Mouse (Mus musculus) intestine, embryonic 14.5 days (tissue): ENCODE data around the gene Nrsn2. TPM values are rescaled to one million over a fixed set of nuclear protein-coding genes. Genes with fewer than 3 reads are reported as not detected.

Experiments
- ATAC-seq: fragments of 200-750 bp; cut with Nextera tagmentation; replicated peaks from 2 replicates; pipeline ENCODE4 v1.8.0; 2017; ENCODE audit warnings: low read depth, moderate number of reproducible peaks, moderate TSS enrichment, moderate library complexity; ENCODE audit not compliant: low FRiP score, low TSS enrichment
- DNase-seq: peaks from one replicate; pipeline ENCODE4 v3.0.0-alpha.2; 2018; ENCODE audit warnings: low spot score
- H3K27ac ChIP-seq: fragments of 300-500 bp; sonication (generic); 2 replicates; pipeline ENCODE4 v1.5.1; 2014; ENCODE audit warnings: low read depth, mild to moderate bottlenecking, control low read depth
- H3K27me3 ChIP-seq: fragments of 300-500 bp; sonication (generic); replicated peaks from 2 replicates; pipeline ENCODE4 v1.6.1; 2014; ENCODE audit warnings: low read length, control low read depth; ENCODE audit not compliant: control insufficient read depth, insufficient read depth
- H3K36me3 ChIP-seq: fragments of 300-500 bp; sonication (generic); 2 replicates; pipeline ENCODE4 v1.6.1; 2014; ENCODE audit warnings: low read length, control low read depth; ENCODE audit not compliant: control insufficient read depth, insufficient read depth
- H3K4me1 ChIP-seq: fragments of 300-500 bp; sonication (generic); replicated peaks from 2 replicates; pipeline ENCODE4 v1.6.1; 2014; ENCODE audit warnings: low read length, control low read depth, mixed read lengths; ENCODE audit not compliant: control insufficient read depth, insufficient read depth
- H3K4me2 ChIP-seq: fragments of 300-500 bp; sonication (generic); 2 replicates; pipeline ENCODE4 v1.6.1; 2014; ENCODE audit warnings: low read length
- H3K4me3 ChIP-seq: fragments of 300-500 bp; sonication (generic); 2 replicates; pipeline ENCODE4 v1.5.1; 2014; ENCODE audit warnings: low read depth, low read length, control low read depth, mixed read lengths
- H3K9ac ChIP-seq: fragments of 300-500 bp; sonication (generic); 2 replicates; pipeline ENCODE4 v1.6.1; 2014; ENCODE audit warnings: mild to moderate bottlenecking, low read length
- H3K9me3 ChIP-seq: fragments of 300-500 bp; sonication (generic); 2 replicates; pipeline ENCODE4 v1.6.1; 2016; ENCODE audit warnings: low read length, control low read depth; ENCODE audit not compliant: control insufficient read depth
- WGBS: fragments of 180-500 bp; shearing (Covaris S2); extraction: QIAGEN DNeasy Blood & Tissue Kit; methylation state at CpG from one replicate; pipeline ENCODE4 v1.1.7; 2014; 5-methylcytosine and 5-hydroxymethylcytosine counted together
- polyA plus RNA-seq: library from polyadenylated mRNA; unstranded; fragments of >200 nt; fragmentation: Nextera tagmentation; extraction: Ambion mirVana; gene quantifications from 2 replicates; pipeline ENCODE4 v1.2.1, GENCODE M21; 2014

Gene Nrsn2
- polyA plus RNA-seq, 1 experiment from 2014 or later = 3.9 TPM

GRCm38 (mm10) chr2:152410971-152411371, 34.5 kb upstream of the Nrsn2 start:
- under 1% methylated on average over 15 of the region's 15 CpGs for WGBS

GRCm38 (mm10) chr2:152409781-152410180, 33.3 kb upstream of the Nrsn2 start:
- Histone ChIP-seq H3K27me3 (no peaks in the 10 kb centered on the region), H3K4me2 (no peak overlapping the region), H3K4me3 (no peak overlapping the region), H3K9ac (no peak overlapping the region), H3K27ac (peak overlapping the region; percentile 98), H3K4me1 (peaks cover 40% of the 10 kb centered on the region), H3K36me3 (no peaks in the 10 kb centered on the region), H3K9me3 (no peaks in the 10 kb centered on the region)
- ATAC-seq (no peak), DNase-seq (no peak)
- 72% methylated on average over 6 of the region's 6 CpGs for WGBS

More at GRCm38 (mm10) chr2:152410971-152411371, 34.5 kb upstream of the Nrsn2 start:
- Histone ChIP-seq H3K27ac (peak overlapping the region; percentile 98), H3K9ac (peak overlapping the region; percentile 99), H3K36me3 (no peaks in the 10 kb centered on the region), H3K4me2 (peak overlapping the region; percentile 92), H3K4me3 (peak overlapping the region; percentile 96), H3K4me1 (peaks cover 42% of the 10 kb centered on the region), H3K9me3 (peaks cover 3% of the 10 kb centered on the region; the same call in 1 of the 2 replicates), H3K27me3 (no peaks in the 10 kb centered on the region)
- ATAC-seq (peak; percentile 74), DNase-seq (peak; percentile 90)

GRCm38 (mm10) chr2:152406126-152406525, 29.7 kb upstream of the Nrsn2 start:
- H3K4me1 ChIP-seq = peaks cover 28% of the 10 kb centered on the region
- ATAC-seq (peak; percentile 90), DNase-seq (peak; percentile 94)
- H3K4me3 ChIP-seq = peak overlapping the region; percentile 37
- H3K9me3 ChIP-seq = no peaks in the 10 kb centered on the region
- no peaks in the 10 kb centered on the region for H3K27me3 ChIP-seq
- peak overlapping the region; percentile 70 for H3K27ac ChIP-seq
- H3K4me2 ChIP-seq = peak overlapping the region; percentile 72
- H3K36me3 ChIP-seq = no peaks in the 10 kb centered on the region
- under 1% methylated on average over 19 of the region's 19 CpGs for WGBS
- H3K9ac ChIP-seq = peak overlapping the region; percentile 23

GRCm38 (mm10) chr2:152399122-152399542, 22.7 kb upstream of the Nrsn2 start:
- Histone ChIP-seq H3K27ac (peak overlapping the region; percentile 99), H3K36me3 (peaks cover 10% of the 10 kb centered on the region; the same call in 1 of the 2 replicates), H3K4me1 (peaks cover 18% of the 10 kb centered on the region), H3K4me2 (peak overlapping the region; percentile 91), H3K9me3 (no peaks in the 10 kb centered on the region), H3K9ac (peak overlapping the region; percentile 95), H3K27me3 (no peaks in the 10 kb centered on the region), H3K4me3 (peak overlapping the region; percentile 82)
- WGBS = 2% methylated on average over 13 of the region's 13 CpGs
- DNase-seq (no peak), ATAC-seq (peak; percentile 3; the same call in 1 of the 2 replicates)

GRCm38 (mm10) chr2:152398691-152399090, 22.3 kb upstream of the Nrsn2 start:
- H3K27me3 ChIP-seq = no peaks in the 10 kb centered on the region
- under 1% methylated on average over 38 of the region's 38 CpGs for WGBS
- H3K27ac ChIP-seq = peak overlapping the region; percentile 99

GRCm38 (mm10) chr2:152397680-152398435, 21.4 kb upstream of the Nrsn2 start, which contains the start of gene Sox12:
Gene Sox12 (minus strand): TSS chr2:152398063.
- peak; percentile 67 for ATAC-seq

More at GRCm38 (mm10) chr2:152398691-152399090, 22.3 kb upstream of the Nrsn2 start:
- Histone ChIP-seq H3K9ac (peak overlapping the region; percentile 95), H3K36me3 (peaks cover 15% of the 10 kb centered on the region; the same call in 1 of the 2 replicates), H3K4me2 (peak overlapping the region; percentile 91), H3K9me3 (no peaks in the 10 kb centered on the region), H3K4me3 (peak overlapping the region; percentile 82), H3K4me1 (peaks cover 22% of the 10 kb centered on the region)
- peak; percentile 96 for DNase-seq
- ATAC-seq = peak; percentile 84

GRCm38 (mm10) chr2:152397004-152397589, 20.7 kb upstream of the Nrsn2 start:
- H3K27me3 ChIP-seq = no peaks in the 10 kb centered on the region
- peak; percentile 89 for DNase-seq
- ATAC-seq = no peak; the same call in 1 of the 2 replicates
- H3K36me3 ChIP-seq = peaks cover 17% of the 10 kb centered on the region; the same call in 1 of the 2 replicates
- H3K9ac ChIP-seq = peak overlapping the region; percentile 95
- H3K4me1 ChIP-seq = peaks cover 27% of the 10 kb centered on the region
- under 1% methylated on average over 73 of the region's 77 CpGs for WGBS
- peak overlapping the region; percentile 91 for H3K4me2 ChIP-seq
- peak overlapping the region; percentile 82 for H3K4me3 ChIP-seq
- H3K27ac ChIP-seq = peak overlapping the region; percentile 99
- no peaks in the 10 kb centered on the region for H3K9me3 ChIP-seq

More at GRCm38 (mm10) chr2:152397680-152398435, 21.4 kb upstream of the Nrsn2 start, which contains the start of gene Sox12:
- Histone ChIP-seq H3K4me1 (peaks cover 27% of the 10 kb centered on the region), H3K27me3 (no peaks in the 10 kb centered on the region), H3K36me3 (peaks cover 17% of the 10 kb centered on the region; the same call in 1 of the 2 replicates), H3K9ac (peak within 1 kb of the TSS; percentile 95), H3K4me3 (peak within 1 kb of the TSS; percentile 82), H3K4me2 (peak within 1 kb of the TSS; percentile 91), H3K9me3 (no peaks in the 10 kb centered on the region), H3K27ac (peak within 1 kb of the TSS; percentile 99)
- peak; percentile 100 for DNase-seq
- WGBS = under 1% methylated on average over 66 of the region's 104 CpGs

- peaks cover 17% of the 10 kb centered on the region; the same call in 1 of the 2 replicates for H3K36me3 ChIP-seq
- 1% methylated on average over 37 of the region's 46 CpGs for WGBS
- ATAC-seq = peak; percentile 48
- peak; percentile 95 for DNase-seq
- H3K4me1 ChIP-seq = peaks cover 27% of the 10 kb centered on the region
- peak overlapping the region; percentile 91 for H3K4me2 ChIP-seq
- no peaks in the 10 kb centered on the region for H3K27me3 ChIP-seq
- H3K9me3 ChIP-seq = no peaks in the 10 kb centered on the region
- H3K4me3 ChIP-seq = peak overlapping the region; percentile 82
- peak overlapping the region; percentile 99 for H3K27ac ChIP-seq
- H3K9ac ChIP-seq = peak overlapping the region; percentile 95
Observed at GRCm38 (mm10) chr2:152396110-152397003, 19.9 kb upstream of the Nrsn2 start.
